Mouse (Mus musculus) ES-Bruce4 (cell line): ENCODE measurements at regions not wholly inside any gene's neighbourhood (a gene's known extent, or its start where the extent isn't known, plus 50 kb on each side); places are given as distances from the start of the nearest gene placed in this dataset.

Source experiments
- CTCF ChIP-seq: IDR thresholded peaks from one replicate; pipeline ENCODE4 v1.8.1; 2011; ENCODE audit warnings: low read depth, low read length
- EP300 ChIP-seq: IDR thresholded peaks from 2 replicates; pipeline ENCODE4 v1.6.1; 2011; ENCODE audit warnings: low read depth, low read length; ENCODE audit not compliant: insufficient read depth
- POLR2A ChIP-seq: IDR thresholded peaks from one replicate; pipeline ENCODE4 v1.8.1; 2011; ENCODE audit warnings: low read length; ENCODE audit not compliant: insufficient read depth

GRCm38 (mm10) chr7:130040596-130040995 lies 448.9 kb downstream of the Wdr11 start:
- no peak for TF ChIP-seq CTCF
- TF ChIP-seq EP300, result no peak
- no peak for TF ChIP-seq POLR2A
